Mouse (Mus musculus): ENCODE measurements at regions not wholly inside any gene's neighbourhood (a gene's known extent, or its start where the extent isn't known, plus 50 kb on each side); places are given as distances from the start of the nearest gene placed in this dataset.
"Not testable (repeated sequence)": the region's sequence is repeated elsewhere in the genome, so short reads cannot be mapped to it uniquely, and the experiment has no call there.

- DNase-seq (ENCODE audit: low spot score in 2 of 2), result peak; percentile 42 to 44
These were observed 73.9 kb upstream of the Atxn1 start for GRCm38 (mm10) chr13:46038441-46039331.

- no peak for DNase-seq (ENCODE audit: low spot score in 2 of 2)
These were observed 67.5 kb upstream of the Atxn1 start for GRCm38 (mm10) chr13:46032281-46032680.

- no peak for DNase-seq (ENCODE audit: low spot score in 2 of 2)
These were observed 61.2 kb upstream of the Atxn1 start for GRCm38 (mm10) chr13:46026018-46026417.

DNA sequence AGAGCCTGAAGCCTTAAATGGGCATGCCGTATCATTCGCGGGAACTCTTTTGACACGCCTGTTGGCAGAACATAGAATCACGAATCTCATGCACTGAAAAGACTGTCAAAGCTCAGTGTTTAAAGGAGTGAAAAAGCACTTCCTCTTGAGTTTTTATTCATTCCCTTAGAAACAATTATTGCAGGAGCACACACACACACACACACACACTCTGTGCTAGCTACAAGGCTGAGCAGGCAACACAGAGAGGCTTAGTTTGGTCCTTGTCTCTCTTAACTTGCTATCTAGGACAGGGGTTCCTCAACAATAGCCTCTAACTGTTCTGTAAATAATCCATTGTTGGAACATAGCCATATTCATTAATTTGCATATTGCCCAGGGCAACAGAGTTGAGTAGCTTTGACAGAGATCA is 58.8 kb upstream of the Atxn1 start:
- DNase-seq (ENCODE audit: low spot score in 2 of 2), result no peak

GRCm38 (mm10) chr13:46023187-46023586 is 58.4 kb upstream of the Atxn1 start:
- DNase-seq (ENCODE audit: low spot score in 2 of 2), result no peak

GRCm38 (mm10) chr13:46020945-46021835 is 56.4 kb upstream of the Atxn1 start:
- no peak for DNase-seq (ENCODE audit: low spot score in 2 of 2)

DNA sequence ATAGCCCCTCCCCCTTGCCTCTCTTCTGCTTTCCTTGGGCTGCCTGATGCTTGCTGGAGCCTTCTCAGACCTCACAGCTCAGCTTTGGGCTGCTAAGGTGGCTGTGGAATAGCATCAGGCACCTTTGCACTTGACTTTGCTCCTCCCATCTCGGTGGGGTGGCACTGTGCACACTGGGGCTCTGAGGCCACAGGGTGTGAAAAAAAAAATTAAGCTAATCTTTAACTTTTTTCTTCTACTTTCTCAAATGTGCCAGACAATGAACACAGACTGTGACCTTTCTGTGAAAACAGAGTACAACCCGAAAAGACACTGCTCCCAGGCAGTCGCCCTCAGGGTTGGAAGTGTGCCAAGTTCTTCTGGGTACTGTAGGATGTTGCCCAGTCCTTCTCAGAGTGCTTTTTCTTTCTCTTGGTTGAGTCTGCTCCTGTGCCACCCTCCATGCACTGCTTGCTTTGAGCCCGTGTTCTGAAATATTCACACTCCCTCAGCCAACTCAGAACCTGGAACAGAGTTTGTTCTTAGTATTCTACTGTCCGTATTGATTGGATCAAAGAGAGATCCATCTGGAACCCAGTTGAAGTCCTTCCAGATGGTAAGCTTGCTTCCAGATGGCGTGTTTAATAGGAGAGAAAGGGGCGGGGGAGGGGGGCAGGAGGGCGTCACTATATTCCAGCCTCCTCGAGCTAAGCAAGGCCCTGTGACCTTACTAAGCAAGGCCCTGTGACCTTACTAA is 54.8 kb upstream of the Atxn1 start:
- no peak for DNase-seq (ENCODE audit: low spot score in 2 of 2)

DNA sequence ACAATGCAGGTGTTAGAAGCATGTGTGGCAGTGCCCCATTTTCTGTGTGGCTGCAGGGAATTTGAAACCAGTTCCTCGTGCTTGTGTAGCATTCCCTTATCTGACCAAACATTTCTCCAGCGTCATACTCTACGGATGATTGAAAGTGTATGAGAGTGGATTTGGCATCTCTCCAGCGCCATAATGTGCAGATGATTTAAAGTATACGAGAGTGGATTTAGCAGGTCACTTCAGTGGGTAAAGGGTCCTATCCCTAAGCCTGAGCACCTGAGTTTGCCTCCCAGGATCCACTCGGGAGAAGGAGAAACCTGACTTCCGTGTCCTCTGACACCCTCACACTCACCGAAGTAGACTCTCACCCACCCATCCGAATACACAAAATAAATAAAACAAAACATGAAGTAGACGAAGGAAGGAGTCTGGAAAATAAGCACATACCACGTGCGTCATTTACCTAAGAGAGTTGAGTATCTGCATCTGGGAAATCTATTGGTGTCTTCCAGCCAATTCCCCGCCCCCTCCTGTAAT is 54.2 kb upstream of the Atxn1 start:
- DNase-seq (ENCODE audit: low spot score in 2 of 2), result no peak

GRCm38 (mm10) chr13:46017742-46018141 is 52.9 kb upstream of the Atxn1 start:
- DNase-seq (ENCODE audit: low spot score in 2 of 2), result no peak

DNA sequence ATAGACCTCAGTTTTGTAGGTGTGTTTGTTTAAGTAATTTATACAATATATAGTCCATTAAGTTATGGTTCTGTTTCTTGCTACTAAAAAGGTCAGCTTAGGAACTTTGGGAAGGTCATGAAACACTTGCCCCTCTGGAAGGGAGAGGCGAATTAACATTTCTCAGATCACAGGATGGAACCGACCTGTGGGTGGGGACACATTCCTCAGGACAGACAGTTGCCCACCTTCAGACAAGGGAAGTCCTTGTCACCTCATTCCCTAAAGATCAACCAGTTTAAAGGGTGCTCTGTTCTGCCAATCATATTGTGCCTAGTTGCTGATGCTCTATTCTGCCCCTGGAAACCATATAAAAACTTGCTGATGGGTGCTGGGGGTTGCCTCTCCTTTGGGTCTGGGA is 52.2 kb upstream of the Atxn1 start:
- DNase-seq (ENCODE audit: low spot score in 2 of 2), result not testable (repeated sequence)

DNA sequence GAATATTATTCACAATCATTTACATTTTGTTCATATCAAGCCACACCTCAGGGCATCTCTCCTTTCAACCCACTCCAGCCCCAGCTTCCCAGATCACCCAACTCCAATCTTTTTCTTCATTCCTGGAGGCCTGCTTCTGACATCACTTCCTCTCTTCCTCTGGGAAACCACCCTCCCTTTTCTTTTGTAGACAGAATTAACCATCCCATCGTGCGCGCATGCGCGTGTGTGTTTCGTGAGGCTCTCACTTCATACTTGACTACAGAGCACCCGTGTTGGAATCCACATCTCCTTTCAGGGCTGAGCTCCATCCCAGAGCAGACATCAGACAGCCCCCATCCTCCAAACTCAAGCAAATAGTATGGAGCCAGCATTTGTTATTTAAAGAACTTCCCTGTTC is 50.4 kb upstream of the Atxn1 start:
- DNase-seq (ENCODE audit: low spot score in 2 of 2), result no peak

- no peak for DNase-seq (ENCODE audit: low spot score in 2 of 2)
These were observed 49.8 kb upstream of the Atxn1 start for GRCm38 (mm10) chr13:46014637-46015036.
